Mouse (Mus musculus) liver, embryonic 11.5 days (tissue): ENCODE results near the gene Prdm11. TPM values are rescaled to one million over a fixed set of nuclear protein-coding genes. Genes with fewer than 3 reads are reported as not detected.

Experiments
- ATAC-seq: fragments of 200-750 bp; cut with Nextera tagmentation; replicated peaks from 2 replicates; pipeline ENCODE4 v1.8.0; 2017; ENCODE audit warnings: moderate number of reproducible peaks, mild to moderate bottlenecking, moderate TSS enrichment, moderate library complexity; ENCODE audit not compliant: low FRiP score
- DNase-seq: peaks from one replicate; pipeline ENCODE4 v3.0.0-alpha.2; 2017; ENCODE audit warnings: low spot score
- H3K27ac ChIP-seq: fragments of 300-500 bp; sonication (generic); 2 replicates; pipeline ENCODE4 v1.5.1; 2014; ENCODE audit warnings: mild to moderate bottlenecking, low read depth, low read length, control low read depth
- H3K27me3 ChIP-seq: fragments of 300-500 bp; sonication (generic); replicated peaks from 2 replicates; pipeline ENCODE4 v1.6.1; 2014; ENCODE audit warnings: low read length, mixed read lengths; ENCODE audit not compliant: control insufficient read depth, insufficient read depth
- H3K36me3 ChIP-seq: fragments of 300-500 bp; sonication (generic); 2 replicates; pipeline ENCODE4 v1.6.1; 2014; ENCODE audit warnings: mild to moderate bottlenecking, low read length, moderate library complexity, mixed read lengths; ENCODE audit not compliant: control insufficient read depth, insufficient read depth
- H3K4me1 ChIP-seq: fragments of 300-500 bp; sonication (generic); replicated peaks from 2 replicates; pipeline ENCODE4 v1.6.1; 2014; ENCODE audit warnings: low read length, mixed read lengths; ENCODE audit not compliant: control insufficient read depth, insufficient read depth
- H3K4me2 ChIP-seq: fragments of 300-500 bp; sonication (generic); 2 replicates; pipeline ENCODE4 v1.6.1; 2014; ENCODE audit warnings: mild to moderate bottlenecking, control low read depth, moderate library complexity
- H3K4me3 ChIP-seq: fragments of 300-500 bp; sonication (generic); 2 replicates; pipeline ENCODE4 v1.5.1; 2014; ENCODE audit warnings: low read depth, low read length, control low read depth
- H3K9ac ChIP-seq: fragments of 300-500 bp; sonication (generic); 2 replicates; pipeline ENCODE4 v1.6.1; 2014; ENCODE audit warnings: low read depth, low read length, control low read depth
- H3K9me3 ChIP-seq: fragments of 300-500 bp; sonication (generic); 2 replicates; pipeline ENCODE4 v1.6.1; 2016; ENCODE audit warnings: low read length, inconsistent platforms, mixed read lengths; ENCODE audit not compliant: control insufficient read depth
- WGBS: fragments of 180-500 bp; shearing (Covaris S2); extraction: QIAGEN DNeasy Blood & Tissue Kit; methylation state at CpG from one replicate; pipeline ENCODE4 v1.1.7; 2014; 5-methylcytosine and 5-hydroxymethylcytosine counted together
- polyA plus RNA-seq: library from polyadenylated mRNA; unstranded; fragments of >200 nt; fragmentation: Nextera tagmentation; extraction: Ambion mirVana; gene quantifications from 2 replicates; pipeline ENCODE4 v1.2.1, GENCODE M21; 2014

Gene Prdm11
- polyA plus RNA-seq, 1 experiment from 2014 or later, result 5.0 TPM

GRCm38 (mm10) chr2:92931061-92931460, 114.9 kb downstream of the Prdm11 start:
- H3K36me3 ChIP-seq, result no peaks in the 10 kb centered on the region
- H3K4me2 ChIP-seq, result no peak overlapping the region
- no peaks in the 10 kb centered on the region for H3K4me1 ChIP-seq
- H3K27ac ChIP-seq, result no peak overlapping the region
- H3K27me3 ChIP-seq, result no peaks in the 10 kb centered on the region; the same call in 1 of the 2 replicates
- 65% methylated on average over 7 of the region's 7 CpGs for whole genome bisulfite sequencing
- DNase-seq (no peak), ATAC-seq (no peak)
- H3K4me3 ChIP-seq, result no peak overlapping the region
- no peaks in the 10 kb centered on the region for H3K9me3 ChIP-seq
- no peak overlapping the region for H3K9ac ChIP-seq

- H3K36me3 ChIP-seq, result no peaks in the 10 kb centered on the region
- no peaks in the 10 kb centered on the region for H3K4me1 ChIP-seq
- H3K4me3 ChIP-seq, result no peak overlapping the region
- no peaks in the 10 kb centered on the region for H3K9me3 ChIP-seq
- H3K27me3 ChIP-seq, result no peaks in the 10 kb centered on the region; the same call in 1 of the 2 replicates
- DNase-seq (no peak), ATAC-seq (no peak)
- no peak overlapping the region for H3K9ac ChIP-seq
- whole genome bisulfite sequencing, result 71% methylated on average over 5 of the region's 5 CpGs
- no peak overlapping the region for H3K27ac ChIP-seq
- H3K4me2 ChIP-seq, result no peak overlapping the region
Measured at GRCm38 (mm10) chr2:92929696-92930095, 116.3 kb downstream of the Prdm11 start.

GRCm38 (mm10) chr2:92924677-92925259, 121.2 kb downstream of the Prdm11 start:
- H3K27me3 ChIP-seq, result no peaks in the 10 kb centered on the region
- H3K36me3 ChIP-seq, result no peaks in the 10 kb centered on the region
- no peak overlapping the region for H3K27ac ChIP-seq
- no peak overlapping the region for H3K4me3 ChIP-seq
- DNase-seq (no peak), ATAC-seq (no peak)
- H3K4me1 ChIP-seq, result no peaks in the 10 kb centered on the region
- H3K4me2 ChIP-seq, result no peak overlapping the region
- H3K9ac ChIP-seq, result no peak overlapping the region
- 69% methylated on average over 6 of the region's 6 CpGs for WGBS
- no peaks in the 10 kb centered on the region for H3K9me3 ChIP-seq

- Histone ChIP-seq H3K4me2 (no peak overlapping the region), H3K9me3 (no peaks in the 10 kb centered on the region), H3K27me3 (peaks cover 16% of the 10 kb centered on the region), H3K27ac (no peak overlapping the region), H3K36me3 (no peaks in the 10 kb centered on the region), H3K4me1 (no peaks in the 10 kb centered on the region), H3K4me3 (no peak overlapping the region), H3K9ac (no peak overlapping the region)
- ATAC-seq, result no peak
- 82% methylated on average over 4 of the region's 4 CpGs for WGBS
- no peak for DNase-seq
Measured at GRCm38 (mm10) chr2:92920709-92921108, 125.3 kb downstream of the Prdm11 start.

GRCm38 (mm10) chr2:92917405-92918142, 128.4 kb downstream of the Prdm11 start:
- no peak overlapping the region for H3K4me3 ChIP-seq
- H3K27ac ChIP-seq, result no peak overlapping the region
- H3K4me1 ChIP-seq, result 0 out of 2 replicates have a peak, but pooled peaks cover 3% of the 10 kb centered on the region
- no peaks in the 10 kb centered on the region for H3K36me3 ChIP-seq
- WGBS, result 35% methylated on average over 7 of the region's 7 CpGs
- H3K4me2 ChIP-seq, result no peak overlapping the region
- DNase-seq, result no peak
- no peaks in the 10 kb centered on the region for H3K9me3 ChIP-seq
- H3K9ac ChIP-seq, result no peak overlapping the region
- H3K27me3 ChIP-seq, result peaks cover 45% of the 10 kb centered on the region
- no peak for ATAC-seq

- 14% methylated on average over 9 of the region's 10 CpGs for WGBS
- ATAC-seq, result no peak
Measured at GRCm38 (mm10) chr2:92915659-92916631, 130.0 kb downstream of the Prdm11 start.

More at GRCm38 (mm10) chr2:92915659-92916631, 130.0 kb downstream of the Prdm11 start:
- no peak for DNase-seq
- H3K4me1 ChIP-seq, result 0 out of 2 replicates have a peak, but pooled peaks cover 3% of the 10 kb centered on the region
- H3K27ac ChIP-seq, result no peak overlapping the region
- peak overlapping the region; percentile 67 for H3K4me2 ChIP-seq
- H3K4me3 ChIP-seq, result no peak overlapping the region; the same call in 1 of the 2 replicates
- H3K9me3 ChIP-seq, result no peaks in the 10 kb centered on the region
- H3K9ac ChIP-seq, result no peak overlapping the region
- peaks cover 48% of the 10 kb centered on the region for H3K27me3 ChIP-seq
- no peaks in the 10 kb centered on the region for H3K36me3 ChIP-seq

Other genes starting within 250 kb of the Prdm11 start
- 0.71 and 0.78 TPM in 2 replicates for gene Syt13, start 131.1 kb downstream of the Prdm11 start, polyA plus RNA-seq
- gene Trp53i11, start 141.4 kb upstream of the Prdm11 start, polyA plus RNA-seq, result 10.5 and 14.0 TPM in 2 replicates